Mouse (Mus musculus) midbrain, embryonic 15.5 days (tissue): Measurements from ENCODE around the gene Abi2. TPM values are rescaled to one million over a fixed set of nuclear protein-coding genes. Genes with fewer than 3 reads are reported as not detected.

Experiments used
- ATAC-seq: fragments of 200-750 bp; cut with Nextera tagmentation; replicated peaks from 2 replicates; pipeline ENCODE4 v1.8.0; 2017; ENCODE audit warnings: moderate TSS enrichment
- H3K27ac ChIP-seq: fragments of 300-500 bp; sonication (generic); 2 replicates; pipeline ENCODE4 v1.5.1; 2015; ENCODE audit warnings: mild to moderate bottlenecking, inconsistent platforms
- H3K27me3 ChIP-seq: fragments of 300-500 bp; sonication (generic); replicated peaks from 2 replicates; pipeline ENCODE4 v1.6.1; 2015; ENCODE audit warnings: inconsistent platforms
- H3K36me3 ChIP-seq: fragments of 300-500 bp; sonication (generic); replicated peaks from 2 replicates; pipeline ENCODE4 v1.6.1; 2015; ENCODE audit warnings: inconsistent platforms
- H3K4me1 ChIP-seq: fragments of 300-500 bp; sonication (generic); 2 replicates; pipeline ENCODE4 v1.6.1; 2015; ENCODE audit warnings: inconsistent platforms
- H3K4me2 ChIP-seq: fragments of 300-500 bp; sonication (generic); 2 replicates; pipeline ENCODE4 v1.6.1; 2015; ENCODE audit warnings: inconsistent platforms, mild to moderate bottlenecking, moderate library complexity
- H3K4me3 ChIP-seq: fragments of 300-500 bp; sonication (generic); 2 replicates; pipeline ENCODE4 v1.5.1; 2015; ENCODE audit warnings: mild to moderate bottlenecking, inconsistent platforms
- H3K9ac ChIP-seq: fragments of 300-500 bp; sonication (generic); 2 replicates; pipeline ENCODE4 v1.6.1; 2015; ENCODE audit warnings: mild to moderate bottlenecking, inconsistent platforms
- H3K9me3 ChIP-seq: fragments of 300-500 bp; sonication (generic); 2 replicates; pipeline ENCODE4 v1.6.1; 2016; ENCODE audit warnings: inconsistent platforms
- WGBS: fragments of 180-500 bp; shearing (Covaris S2); methylation state at CpG from one replicate; pipeline ENCODE4 v1.1.7; 2015; ENCODE audit warnings: mixed read lengths; 5-methylcytosine and 5-hydroxymethylcytosine counted together
- polyA plus RNA-seq: library from polyadenylated mRNA; unstranded; fragments of >200 nt; fragmentation: Nextera tagmentation; extraction: Ambion mirVana; gene quantifications from 2 replicates; pipeline ENCODE4 v1.2.1, GENCODE M21; 2015

The Abi2 gene
- polyA plus RNA-seq, 1 experiment from 2014 or later: 96.1 TPM

DNA sequence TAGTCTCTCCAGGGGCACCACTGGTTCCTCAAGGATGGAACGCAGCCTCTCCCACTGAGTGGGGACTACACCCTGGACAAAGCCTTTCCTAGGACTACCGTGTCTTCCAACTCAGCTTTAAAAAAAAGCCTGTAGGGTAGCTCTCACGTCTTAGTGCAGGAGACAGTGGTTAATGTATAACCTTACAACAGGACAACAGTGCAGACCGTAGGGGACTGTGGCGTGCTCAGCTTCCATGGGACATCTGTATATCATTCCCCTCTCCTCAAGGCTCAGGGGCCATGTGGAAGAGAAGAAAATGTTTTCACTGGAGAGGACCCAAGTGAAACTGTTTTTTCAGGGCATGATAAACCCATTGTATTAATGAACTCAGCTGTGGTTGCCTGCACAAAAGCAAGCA lies 83.0 kb downstream of the Abi2 start:
- no peaks in the 10 kb centered on the region for H3K27me3 ChIP-seq
- WGBS: 81% methylated on average over 5 of the region's 5 CpGs

DNA sequence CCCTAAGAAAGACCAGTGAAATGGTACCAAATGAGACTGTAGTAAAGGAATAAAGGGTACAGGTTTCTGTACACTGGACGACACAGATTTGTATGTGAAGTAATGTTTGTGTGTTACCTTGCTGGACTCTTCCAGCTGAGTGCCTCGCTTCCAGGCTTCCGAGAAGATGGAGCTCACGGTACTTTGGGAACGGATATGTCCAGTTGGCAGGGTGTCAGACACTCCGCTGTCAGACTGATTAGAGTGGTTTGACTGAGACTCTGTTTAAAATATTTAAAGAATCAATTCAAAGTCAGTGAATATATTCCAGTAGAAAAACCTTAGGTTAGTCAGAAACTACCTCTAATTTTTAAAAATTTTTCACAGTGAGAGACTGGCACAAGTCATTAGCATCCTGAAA lies 84.0 kb downstream of the Abi2 start:
- no peaks in the 10 kb centered on the region for H3K4me1 ChIP-seq
- ATAC-seq: no peak
- H3K9me3 ChIP-seq: no peaks in the 10 kb centered on the region
- no peak overlapping the region for H3K9ac ChIP-seq
- no peak overlapping the region for H3K4me3 ChIP-seq
- WGBS: 90% methylated on average over 6 of the region's 6 CpGs
- H3K27ac ChIP-seq: no peak overlapping the region
- H3K4me2 ChIP-seq: no peak overlapping the region
- no peaks in the 10 kb centered on the region for H3K27me3 ChIP-seq
- peaks cover 31% of the 10 kb centered on the region for H3K36me3 ChIP-seq

More for the DNA sequence above, 83.0 kb downstream of the Abi2 start:
- no peaks in the 10 kb centered on the region for H3K9me3 ChIP-seq
- H3K4me3 ChIP-seq: no peak overlapping the region
- H3K27ac ChIP-seq: no peak overlapping the region
- no peaks in the 10 kb centered on the region for H3K4me1 ChIP-seq
- H3K36me3 ChIP-seq: peaks cover 32% of the 10 kb centered on the region
- H3K4me2 ChIP-seq: no peak overlapping the region
- no peak overlapping the region for H3K9ac ChIP-seq
- ATAC-seq: no peak

DNA sequence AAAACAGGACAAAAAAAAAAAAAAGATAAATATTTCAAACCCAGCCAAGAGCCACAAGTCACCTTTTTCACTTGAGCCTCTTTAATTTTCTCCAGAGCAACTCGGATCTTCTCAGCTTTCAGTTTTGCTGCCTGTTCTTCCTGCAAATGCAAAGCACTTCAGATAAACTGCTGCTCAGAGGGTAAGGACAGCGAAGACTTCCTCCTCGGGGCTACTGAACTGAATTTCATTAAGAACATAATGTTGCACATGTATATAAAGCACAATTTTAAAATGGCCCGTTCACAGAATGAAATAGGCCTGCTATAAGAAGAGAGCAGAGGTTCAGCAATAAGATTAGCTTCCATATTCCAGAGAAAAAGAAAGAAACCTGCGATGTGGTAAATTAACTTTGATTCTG lies 94.0 kb downstream of the Abi2 start:
- Histone ChIP-seq H3K9ac (no peak overlapping the region), H3K27me3 (no peaks in the 10 kb centered on the region), H3K4me1 (no peaks in the 10 kb centered on the region), H3K36me3 (peaks cover 18% of the 10 kb centered on the region), H3K4me3 (no peak overlapping the region), H3K9me3 (no peaks in the 10 kb centered on the region), H3K27ac (no peak overlapping the region), H3K4me2 (no peak overlapping the region)
- no peak for ATAC-seq
- 69% methylated on average over 5 of the region's 5 CpGs for WGBS

DNA sequence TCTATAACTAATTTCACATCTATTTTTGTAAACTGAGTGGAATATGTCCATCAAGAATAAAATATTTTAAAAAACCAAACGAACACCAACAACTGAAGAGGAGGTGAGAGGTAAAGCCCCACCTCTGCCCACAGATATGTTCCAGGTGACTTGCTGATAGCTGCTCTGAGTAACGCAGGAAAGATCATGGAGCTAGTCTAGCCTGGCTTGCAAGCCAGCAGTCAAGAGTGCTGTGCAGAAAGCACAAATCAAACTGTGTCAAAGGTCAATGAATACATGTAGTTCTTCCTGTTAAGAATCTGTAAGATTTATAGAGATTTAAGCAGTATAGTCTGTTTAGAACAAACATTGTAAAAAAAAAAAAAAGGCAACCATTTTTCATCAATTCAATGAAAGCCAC lies 101.2 kb downstream of the Abi2 start:
- no peak overlapping the region for H3K9ac ChIP-seq
- H3K4me2 ChIP-seq: no peak overlapping the region
- H3K27ac ChIP-seq: no peak overlapping the region
- H3K4me3 ChIP-seq: no peak overlapping the region
- H3K4me1 ChIP-seq: no peaks in the 10 kb centered on the region
- no peak for ATAC-seq
- H3K9me3 ChIP-seq: no peaks in the 10 kb centered on the region
- H3K27me3 ChIP-seq: no peaks in the 10 kb centered on the region
- 90% methylated on average over 2 of the region's 2 CpGs for WGBS
- H3K36me3 ChIP-seq: peaks cover 5% of the 10 kb centered on the region; the same call in 1 of the 2 replicates

DNA sequence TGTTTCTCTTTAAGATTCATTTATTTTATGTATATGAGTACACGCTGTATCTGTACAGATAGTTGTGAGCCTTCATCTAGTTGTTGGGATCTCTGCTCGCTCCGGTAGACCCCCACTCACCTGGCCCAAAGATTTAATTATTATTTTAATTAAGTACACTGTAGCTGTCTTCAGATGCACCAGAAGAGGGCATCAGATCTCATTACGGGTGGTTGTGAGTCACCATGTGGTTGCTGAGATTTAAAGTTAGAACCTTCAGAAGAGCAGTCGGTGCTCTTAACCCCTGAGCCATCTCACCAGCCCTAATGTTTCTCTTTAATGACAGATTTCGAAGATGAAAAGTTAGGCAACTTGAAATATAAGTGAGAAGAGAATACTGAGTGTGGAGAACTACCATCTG lies 120.7 kb downstream of the Abi2 start:
- 92% methylated on average over 6 of the region's 6 CpGs for WGBS
- peaks cover 24% of the 10 kb centered on the region for H3K36me3 ChIP-seq
- H3K4me2 ChIP-seq: no peak overlapping the region
- no peaks in the 10 kb centered on the region for H3K4me1 ChIP-seq
- no peak overlapping the region for H3K9ac ChIP-seq
- no peak overlapping the region for H3K4me3 ChIP-seq
- no peak overlapping the region for H3K27ac ChIP-seq
- no peaks in the 10 kb centered on the region for H3K9me3 ChIP-seq
- H3K27me3 ChIP-seq: no peaks in the 10 kb centered on the region
- no peak for ATAC-seq

DNA sequence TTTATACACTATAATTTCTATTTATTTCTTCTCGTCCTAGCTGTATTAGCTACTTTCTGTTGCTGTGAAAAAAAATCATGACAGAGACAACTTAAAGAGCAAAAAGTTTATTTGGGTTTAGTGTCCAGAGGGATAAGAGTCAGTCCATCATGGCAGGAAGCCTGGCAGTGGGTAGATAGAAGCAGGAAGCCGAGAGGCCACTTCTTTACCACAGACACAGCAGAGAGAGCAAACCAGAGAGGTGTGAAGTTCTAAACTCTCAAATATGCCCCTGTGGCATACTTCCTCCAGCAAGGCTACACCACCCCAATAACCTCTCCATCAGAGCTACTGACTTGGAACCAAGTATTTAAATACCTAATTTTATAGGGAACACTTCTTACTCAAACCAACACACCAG lies 121.2 kb downstream of the Abi2 start:
- no peak for ATAC-seq
- no peaks in the 10 kb centered on the region for H3K4me1 ChIP-seq
- H3K9me3 ChIP-seq: no peaks in the 10 kb centered on the region
- no peak overlapping the region for H3K27ac ChIP-seq
- H3K27me3 ChIP-seq: no peaks in the 10 kb centered on the region
- H3K36me3 ChIP-seq: peaks cover 21% of the 10 kb centered on the region
- 93% methylated on average over 2 of the region's 2 CpGs for WGBS
- H3K9ac ChIP-seq: no peak overlapping the region
- H3K4me3 ChIP-seq: no peak overlapping the region
- no peak overlapping the region for H3K4me2 ChIP-seq

Other genes with a start within 250 kb of the Abi2 start
- gene Nbeal1, start 229.0 kb upstream of the Abi2 start, polyA plus RNA-seq: 7.9 and 9.6 TPM in 2 replicates
- 11.4 and 12.5 TPM in 2 replicates for gene Cyp20a1, start 66.3 kb upstream of the Abi2 start, polyA plus RNA-seq
- 27.1 and 28.3 TPM in 2 replicates for gene Raph1, start 157.5 kb downstream of the Abi2 start, polyA plus RNA-seq